Mouse (Mus musculus) layer of hippocampus, postnatal 36 days (tissue): ENCODE measurements around the gene Zfp775. TPM values are rescaled to one million over a fixed set of nuclear protein-coding genes. Genes with fewer than 3 reads are reported as not detected.

ENCODE experiments used
- DNase-seq, 2 experiments: peaks; one replicate each; pipeline ENCODE4 v3.0.0; 2022
- total RNA-seq, 2 experiments: library from RNA; stranded (reverse); gene quantifications; 2 replicates each; pipeline ENCODE4 v1.2.3; 2021

Zfp775 gene
- total RNA-seq, 2 experiments from 2014 or later, result 6.3 to 7.7 TPM

DNA sequence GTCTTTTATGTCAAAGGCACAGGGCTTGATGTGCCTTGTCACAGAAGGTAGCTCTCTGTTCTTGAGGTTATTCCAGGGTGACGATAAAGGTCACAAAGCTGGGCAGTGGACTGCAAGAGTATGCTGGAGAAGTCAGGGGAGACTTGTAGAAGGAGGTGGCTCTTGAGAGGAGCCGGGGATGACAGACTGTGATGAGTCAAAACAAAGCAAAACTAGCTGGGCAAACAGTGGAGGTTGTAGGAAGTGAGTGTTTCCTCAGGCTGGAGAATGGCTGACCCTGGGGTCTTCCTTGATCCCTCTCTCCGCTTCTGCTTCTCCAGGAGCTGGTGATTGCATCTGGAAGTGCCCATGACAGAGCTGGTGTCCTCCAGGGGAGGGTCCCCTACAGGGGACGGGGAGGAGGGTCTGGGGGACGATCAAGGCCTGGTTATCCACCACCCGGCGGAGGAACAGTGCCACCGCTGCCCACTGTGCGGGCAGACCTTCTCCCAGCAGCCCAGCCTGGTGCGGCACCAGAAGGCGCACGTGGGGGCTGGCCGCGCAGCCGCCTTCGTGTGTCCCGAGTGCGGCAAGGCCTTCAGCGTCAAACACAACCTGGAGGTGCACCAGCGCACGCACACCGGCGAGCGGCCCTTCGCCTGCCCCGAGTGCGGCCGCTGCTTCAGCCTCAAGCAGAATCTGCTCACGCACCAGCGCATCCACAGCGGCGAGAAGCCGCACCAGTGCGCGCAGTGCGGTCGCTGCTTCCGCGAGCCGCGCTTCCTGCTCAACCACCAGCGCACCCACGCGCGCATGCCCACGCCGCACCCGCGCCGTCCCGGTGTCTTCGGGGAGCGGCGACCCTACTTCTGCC, 27.2 kb downstream of the Zfp775 start:
- DNase-seq, result peak; percentile 64 to 67

- no peak for DNase-seq
These were observed 27.8 kb downstream of the Zfp775 start for GRCm38 (mm10) chr6:48629661-48630034.

- no peak for DNase-seq
These were observed 29.0 kb downstream of the Zfp775 start for GRCm38 (mm10) chr6:48630831-48631230.

DNA sequence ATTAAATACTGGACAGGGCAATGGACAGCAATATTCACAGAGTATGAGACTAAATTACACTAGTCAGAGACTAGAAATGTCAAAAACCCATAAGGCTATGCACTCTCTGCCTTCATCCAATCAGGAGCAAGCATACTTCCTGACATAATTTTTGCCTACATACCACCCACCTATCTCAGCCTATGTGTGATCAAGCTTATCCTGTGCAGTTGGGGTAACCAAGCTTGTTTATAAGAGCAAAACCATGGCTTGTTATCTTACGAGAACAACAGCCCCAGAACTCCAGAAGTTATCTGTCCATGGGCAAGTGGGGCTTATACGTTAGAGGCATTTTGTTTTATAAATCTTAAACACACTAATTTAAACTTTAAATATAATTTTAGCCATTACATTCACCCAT, 33.2 kb downstream of the Zfp775 start:
- no peak for DNase-seq

DNA sequence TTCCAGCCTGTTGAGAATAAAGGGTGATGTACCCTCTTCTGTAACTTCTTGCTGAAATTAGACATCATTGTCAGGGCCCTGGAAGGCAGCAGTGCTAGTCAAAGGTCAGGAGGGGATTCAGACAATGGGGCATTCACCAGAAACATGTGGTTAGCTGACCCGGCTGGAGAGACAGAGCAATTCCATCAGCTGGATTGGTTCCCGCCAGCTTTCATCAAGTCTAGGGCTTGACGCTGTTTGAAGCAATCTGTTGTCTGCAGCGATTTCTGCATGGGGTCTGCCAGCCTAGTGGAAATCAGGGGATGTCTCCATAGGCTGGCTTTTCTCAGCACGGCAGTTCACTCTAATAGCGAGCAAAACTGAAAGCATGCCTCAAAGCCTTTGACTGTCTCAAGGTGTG, 34.7 kb downstream of the Zfp775 start:
- no peak for DNase-seq

DNA sequence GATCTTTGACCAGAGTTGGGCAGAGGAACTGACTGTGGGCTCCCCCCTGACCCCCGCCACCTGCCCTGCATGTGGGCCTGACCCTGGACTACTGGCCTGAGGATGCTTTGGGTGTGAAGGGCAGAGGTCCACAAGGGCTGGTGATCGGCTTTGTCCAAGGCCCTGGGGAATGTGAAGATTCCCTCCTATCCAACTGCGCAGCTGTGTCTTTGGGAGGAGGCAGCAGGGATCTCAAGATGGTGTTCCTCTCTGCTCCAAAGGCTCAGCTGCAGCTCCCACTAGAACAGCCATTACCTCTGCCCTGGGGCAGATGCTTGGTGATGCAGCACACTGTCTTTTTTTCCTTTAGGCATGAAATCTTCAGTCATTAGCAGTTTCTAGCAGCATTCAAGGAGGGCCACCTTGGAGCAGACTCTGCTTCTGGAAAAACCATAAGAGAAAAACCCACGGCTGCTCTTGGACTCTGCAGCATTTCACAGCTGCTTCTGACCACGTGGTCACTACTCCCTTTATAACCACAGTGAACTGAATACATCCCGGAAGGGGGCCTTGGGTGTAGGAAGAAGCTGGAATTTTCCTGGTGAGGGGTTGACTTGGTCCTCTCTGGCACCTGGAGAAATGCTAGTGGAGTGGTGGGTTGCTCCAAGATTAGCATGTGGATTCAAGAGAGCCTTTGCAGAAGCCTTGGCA, 36.1 kb downstream of the Zfp775 start:
- no peak for DNase-seq

DNA sequence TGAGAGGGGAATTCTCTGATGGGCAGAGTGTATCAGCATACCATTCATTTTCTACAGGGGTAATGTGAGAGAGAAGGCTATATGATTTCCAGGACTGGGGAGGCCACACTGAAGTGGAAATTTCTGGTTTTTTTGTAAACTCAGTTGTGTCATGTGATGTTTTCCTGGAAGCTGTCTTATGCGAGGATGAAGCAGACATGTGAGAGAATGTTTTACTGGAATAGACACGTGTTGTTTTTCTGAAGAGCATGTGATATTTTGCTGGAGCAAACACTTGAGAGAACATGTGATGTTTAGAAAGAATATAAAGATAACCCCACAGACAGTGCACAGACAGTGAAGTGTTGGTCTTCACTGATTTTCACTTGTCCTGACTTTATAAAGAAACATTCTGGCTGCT, 36.7 kb downstream of the Zfp775 start:
- DNase-seq, result no peak

- no peak for DNase-seq
These were observed 39.5 kb downstream of the Zfp775 start for GRCm38 (mm10) chr6:48641391-48641790.

DNA sequence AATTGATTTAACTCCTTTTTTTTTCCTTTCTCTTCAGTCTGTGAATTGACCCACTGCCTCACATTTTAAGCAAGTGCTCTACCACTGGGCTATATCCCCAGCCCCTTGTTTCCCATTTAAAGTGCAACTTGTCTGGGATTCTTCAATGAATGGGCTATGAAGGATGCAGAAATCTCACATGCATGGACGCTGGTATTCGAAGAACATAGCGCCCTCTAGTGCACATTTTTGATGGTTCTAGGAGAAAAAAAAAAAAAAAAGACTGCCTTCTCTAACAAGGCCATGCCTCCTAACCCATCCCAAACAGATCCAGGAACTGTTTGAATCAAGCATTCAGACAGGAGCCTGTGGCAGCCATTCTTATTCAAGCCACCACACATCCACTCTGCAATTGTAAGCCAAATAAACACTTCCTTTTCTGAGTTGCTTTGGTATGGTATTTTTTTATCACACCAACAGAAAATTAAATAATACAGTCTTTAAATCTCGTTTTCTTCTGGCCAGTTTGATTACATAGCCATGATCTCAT, 41.0 kb downstream of the Zfp775 start:
- no peak for DNase-seq

DNA sequence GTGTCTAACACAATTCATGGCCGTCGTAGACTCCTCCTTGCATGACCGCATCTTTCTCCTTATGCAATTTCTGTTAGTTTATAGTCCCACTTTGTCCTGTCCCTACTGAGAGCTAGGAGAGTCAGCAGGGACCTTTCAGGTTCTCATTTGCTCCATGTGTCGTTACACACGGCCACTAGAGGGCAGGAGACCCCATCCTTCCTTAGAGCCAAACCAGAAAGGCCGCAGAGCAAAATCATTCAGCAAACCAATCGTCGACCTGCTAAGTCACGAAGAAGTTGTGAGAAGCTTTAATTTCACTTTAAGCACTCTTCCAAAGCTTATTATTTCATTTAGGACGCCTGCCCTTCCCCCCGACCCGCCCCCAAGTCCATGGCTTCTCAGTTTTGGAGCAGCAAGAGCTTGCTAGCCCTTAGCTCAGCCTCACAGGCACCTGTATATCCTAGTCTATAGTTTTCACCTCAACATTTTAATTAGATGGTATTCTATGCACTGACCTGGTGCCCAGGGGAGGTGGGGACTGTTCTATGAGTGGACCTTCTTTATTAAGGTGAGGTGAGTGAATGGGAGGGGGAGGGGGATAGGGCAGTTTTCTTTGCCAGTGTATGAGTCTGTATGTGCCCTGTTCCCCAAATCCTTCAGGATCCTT, 43.9 kb downstream of the Zfp775 start:
- DNase-seq, result peak; percentile 42 to 56

- no peak for DNase-seq
These were observed 44.4 kb downstream of the Zfp775 start for GRCm38 (mm10) chr6:48646309-48646690.

- DNase-seq, result no peak
These were observed 45.1 kb downstream of the Zfp775 start, which contains the start of gene Gimap8 for GRCm38 (mm10) chr6:48646995-48647394. TSS of gene Gimap8 (plus strand) at chr6:48647234.

DNA sequence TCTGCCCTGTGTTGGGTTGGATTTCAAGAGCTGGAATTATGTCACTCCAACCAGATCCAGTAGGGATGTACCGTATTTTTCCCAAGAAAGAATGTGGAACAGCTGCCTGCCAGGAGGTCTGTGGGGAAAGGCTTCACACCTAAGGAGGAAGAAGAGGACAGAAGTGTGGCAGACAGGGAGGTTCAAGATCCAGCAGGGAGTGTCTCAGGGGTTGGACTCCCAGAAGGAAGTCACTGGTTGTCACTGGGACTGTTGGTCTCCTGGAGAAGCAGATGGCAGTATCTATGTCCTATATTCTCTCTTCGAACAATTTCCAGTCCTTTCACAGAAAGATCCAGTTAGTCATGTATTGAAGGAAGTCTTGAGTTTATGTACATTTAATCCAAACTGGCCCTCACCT, 45.7 kb downstream of the Zfp775 start:
- DNase-seq, result no peak

DNA sequence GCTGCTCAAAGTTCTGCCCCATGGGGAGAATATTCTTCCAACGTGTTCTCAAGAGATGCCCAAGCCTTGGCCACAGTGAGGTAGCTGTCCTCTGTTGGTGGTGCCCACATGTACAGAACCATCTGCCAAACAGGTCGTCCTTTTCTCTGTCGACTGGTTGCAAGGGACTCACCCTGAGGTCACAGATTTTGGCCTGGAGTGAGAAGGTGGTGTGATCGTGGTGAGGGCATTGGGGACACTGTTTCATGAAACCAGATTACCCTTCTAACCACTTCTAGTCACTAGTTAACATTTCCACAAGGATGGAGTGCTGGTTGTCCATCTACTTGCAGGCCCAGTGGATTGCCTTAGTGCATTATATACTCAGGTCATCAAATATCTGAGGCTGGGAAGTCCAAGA, 46.9 kb downstream of the Zfp775 start:
- DNase-seq, result no peak

GRCm38 (mm10) chr6:48650041-48650440, 48.2 kb downstream of the Zfp775 start:
- DNase-seq, result no peak

DNA sequence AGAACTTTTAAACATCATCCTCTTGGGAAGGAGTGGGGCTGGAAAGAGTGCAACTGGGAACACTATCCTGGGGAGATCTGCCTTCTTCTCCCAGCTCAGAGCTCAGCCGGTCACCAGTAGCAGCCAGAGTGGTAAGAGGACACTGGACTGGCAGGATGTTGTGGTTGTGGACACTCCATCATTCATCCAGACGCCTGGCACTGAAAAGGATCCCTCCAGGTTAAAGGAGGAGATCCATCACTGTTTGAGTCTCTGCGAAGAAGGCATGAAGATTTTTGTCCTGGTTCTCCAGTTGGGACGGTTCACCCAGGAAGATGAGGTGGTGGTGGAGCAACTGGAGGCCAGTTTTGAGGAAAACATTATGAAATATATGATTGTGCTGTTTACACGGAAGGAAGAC, 56.9 kb downstream of the Zfp775 start:
- DNase-seq, result no peak

DNA sequence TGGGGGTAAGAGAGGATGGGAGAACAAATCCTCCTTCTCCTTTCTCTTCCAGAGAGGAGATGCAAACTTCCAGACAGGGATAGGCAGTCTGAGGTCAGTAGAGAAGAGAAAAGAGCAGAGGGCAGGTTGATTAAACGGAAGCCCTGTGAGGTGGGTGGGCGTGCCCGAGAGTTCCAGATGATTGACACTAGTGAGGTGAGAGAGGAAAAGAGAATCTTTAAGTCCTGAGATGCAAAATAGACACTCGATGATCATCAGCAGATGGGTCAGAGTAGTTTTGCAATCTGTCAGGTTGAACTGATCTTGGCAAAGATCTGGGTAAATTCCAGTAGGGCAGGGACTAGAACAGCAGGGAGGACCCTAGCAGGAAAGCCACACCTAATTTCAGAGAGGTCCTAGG, 62.9 kb downstream of the Zfp775 start:
- DNase-seq, result no peak

GRCm38 (mm10) chr6:48665471-48665870, 63.6 kb downstream of the Zfp775 start:
- DNase-seq, result no peak

- no peak for DNase-seq
These were observed 64.3 kb downstream of the Zfp775 start for GRCm38 (mm10) chr6:48666159-48666586.

- no peak for DNase-seq
These were observed 66.2 kb downstream of the Zfp775 start for GRCm38 (mm10) chr6:48668022-48668421.

- DNase-seq, result no peak
These were observed 67.6 kb downstream of the Zfp775 start for GRCm38 (mm10) chr6:48669446-48669969.
